Mouse (Mus musculus): ENCODE data around the gene Gm8439. TPM values are rescaled to one million over a fixed set of nuclear protein-coding genes. Genes with fewer than 3 reads are reported as not detected.

Gene Gm8439
- polyA plus RNA-seq (2012; rRNA removed), result 0.25 and 0.44 TPM in 2 replicates

GRCm38 (mm10) chr4:120588445-120588844 lies at the start of gene Gm8439:
Gm8439 (plus strand) TSS chr4:120588745.

GRCm38 (mm10) chr4:120569486-120570437 lies 18.8 kb upstream of the Gm8439 start, which contains the start of gene Ctps:
Ctps (minus strand) TSS chr4:120570276.

Other genes with a start within 250 kb of the Gm8439 start
- 10.5 and 12.8 TPM in 2 replicates for gene Scmh1, start 183.5 kb upstream of the Gm8439 start, polyA plus RNA-seq (2012; rRNA removed)
- gene Slfnl1, start 56.5 kb upstream of the Gm8439 start, polyA plus RNA-seq (2012; rRNA removed), result 0.02 TPM in 1 of 2 replicates, not detected in the other
- gene Ctps, start 18.5 kb upstream of the Gm8439 start, polyA plus RNA-seq (2012; rRNA removed), result 9.5 and 9.6 TPM in 2 replicates
- 18.9 and 24.1 TPM in 2 replicates for gene Cited4, start 77.8 kb downstream of the Gm8439 start, polyA plus RNA-seq (2012; rRNA removed)
- gene Kcnq4, start 159.9 kb downstream of the Gm8439 start, polyA plus RNA-seq (2012; rRNA removed), result 0.22 and 0.32 TPM in 2 replicates
- gene Nfyc, start 242.8 kb downstream of the Gm8439 start, polyA plus RNA-seq (2012; rRNA removed), result 47.4 and 49.8 TPM in 2 replicates

Data from liver, embryonic 18 days (tissue).